Mouse (Mus musculus) brown adipose tissue, adult 24 weeks (tissue): ENCODE measurements around the gene Ablim1. TPM values are rescaled to one million over a fixed set of nuclear protein-coding genes. Genes with fewer than 3 reads are reported as not detected.

ENCODE experiments used
- H3K27ac ChIP-seq: fragments of 200-500 bp; replicated peaks from 2 replicates; pipeline ENCODE4 v1.5.1; 2012; ENCODE audit warnings: low read depth, mild to moderate bottlenecking, low read length
- H3K4me1 ChIP-seq: fragments of 200-500 bp; 2 replicates; pipeline ENCODE4 v1.6.1; 2012; ENCODE audit warnings: low read length, mixed read lengths; ENCODE audit not compliant: control insufficient read depth, insufficient read depth, insufficient read length
- H3K4me3 ChIP-seq: fragments of 200-500 bp; 2 replicates; pipeline ENCODE4 v1.5.1; 2012; ENCODE audit warnings: low read depth, mild to moderate bottlenecking, low read length, moderate library complexity; ENCODE audit not compliant: insufficient read depth
- polyA plus RNA-seq: library from polyadenylated mRNA; stranded (reverse); fragments of >200 nt; gene quantifications from 2 replicates; pipeline ENCODE4 v1.2.4, GENCODE M21; 2012; ENCODE audit not compliant: missing spikeins, insufficient read depth, insufficient read length

Ablim1 gene
- polyA plus RNA-seq, 1 experiment: 52.5 TPM

- peak overlapping the region; percentile 27 for H3K4me3 ChIP-seq
- H3K4me1 ChIP-seq: peaks cover 26% of the 10 kb centered on the region
- H3K27ac ChIP-seq: peak overlapping the region; percentile 74
These were observed 40.9 kb upstream of the Ablim1 start for GRCm38 (mm10) chr19:57355451-57356251.

DNA sequence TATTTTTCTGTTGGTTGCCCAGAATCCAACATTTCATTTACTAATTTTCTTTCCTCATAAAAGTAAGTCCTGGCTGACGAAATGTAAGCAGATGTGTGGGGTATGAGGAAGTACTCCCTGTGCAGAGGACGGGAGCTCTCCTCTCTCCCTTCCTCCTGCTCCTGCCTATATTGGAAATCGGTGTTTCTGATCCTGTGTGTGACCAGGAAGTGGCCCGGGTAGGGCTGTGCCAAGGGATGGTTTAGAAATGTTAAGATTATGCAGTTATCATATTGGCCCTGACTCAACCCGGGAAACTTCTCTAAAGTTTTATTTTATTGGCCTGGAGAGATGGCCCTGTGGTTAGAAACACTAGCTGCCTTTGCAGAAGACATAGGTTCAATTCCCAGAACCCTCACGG is 40.0 kb upstream of the Ablim1 start:
- Histone ChIP-seq H3K4me1 (peaks cover 24% of the 10 kb centered on the region), H3K27ac (peak overlapping the region; percentile 73), H3K4me3 (no peak overlapping the region)

DNA sequence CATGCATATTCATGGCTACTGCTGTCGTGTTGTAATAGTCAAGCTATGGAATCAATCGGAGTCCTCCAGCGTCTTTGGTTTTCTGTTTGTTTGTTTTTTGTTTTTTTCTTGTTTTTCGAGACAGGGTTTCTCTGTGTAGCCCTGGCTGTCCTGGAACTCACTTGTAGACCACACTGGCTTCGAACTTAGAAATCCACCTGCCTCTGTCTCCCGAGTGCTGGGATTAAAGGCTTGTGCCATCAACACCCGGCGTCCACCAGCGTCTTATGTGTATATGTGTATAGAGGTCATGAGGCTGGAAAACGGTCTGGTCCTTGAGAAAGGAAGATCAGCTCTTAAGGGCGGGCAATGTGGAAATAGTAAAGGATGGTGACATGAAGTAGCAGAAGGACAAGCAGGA is 39.3 kb upstream of the Ablim1 start:
- H3K4me1 ChIP-seq: peaks cover 23% of the 10 kb centered on the region
- H3K4me3 ChIP-seq: no peak overlapping the region
- H3K27ac ChIP-seq: no peak overlapping the region

GRCm38 (mm10) chr19:57353228-57353627 is 38.5 kb upstream of the Ablim1 start:
- peaks cover 23% of the 10 kb centered on the region for H3K4me1 ChIP-seq
- no peak overlapping the region for H3K4me3 ChIP-seq
- H3K27ac ChIP-seq: peak overlapping the region; percentile 6; the same call in 1 of the 2 replicates

DNA sequence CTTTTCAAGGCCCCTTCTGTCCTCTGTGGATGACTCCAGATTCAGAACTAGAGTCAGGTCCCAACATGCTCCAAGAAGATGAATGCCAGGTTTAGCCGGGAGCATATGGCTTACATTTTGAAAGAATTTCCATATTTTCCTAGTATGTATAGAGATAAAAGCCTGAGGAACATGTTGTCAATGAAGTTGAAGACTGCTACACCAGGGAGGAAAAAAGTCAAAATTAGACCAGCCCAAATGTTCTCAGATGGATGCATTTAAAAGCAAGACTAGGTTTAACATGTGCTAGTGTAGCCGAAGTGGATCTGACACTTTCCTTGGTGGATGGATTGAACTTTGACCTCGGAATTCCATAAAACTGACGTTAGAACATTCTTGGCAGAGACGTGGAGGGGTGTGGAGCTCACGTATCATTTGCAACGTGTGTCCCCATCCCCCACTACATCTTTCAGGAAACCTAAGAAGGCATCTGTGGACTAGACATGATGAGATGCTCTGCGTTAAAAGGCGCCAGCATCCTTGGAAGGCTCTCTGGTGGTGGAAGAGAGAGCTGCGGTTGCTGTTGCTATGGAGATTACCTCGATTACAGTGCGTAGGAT is 37.7 kb upstream of the Ablim1 start:
- H3K27ac ChIP-seq: no peak overlapping the region
- H3K4me1 ChIP-seq: peaks cover 23% of the 10 kb centered on the region
- H3K4me3 ChIP-seq: no peak overlapping the region

- Histone ChIP-seq H3K27ac (no peak overlapping the region), H3K4me3 (no peak overlapping the region), H3K4me1 (peaks cover 11% of the 10 kb centered on the region)
These were observed 34.4 kb upstream of the Ablim1 start for GRCm38 (mm10) chr19:57349096-57349495.

GRCm38 (mm10) chr19:57344678-57345077 is 30.0 kb upstream of the Ablim1 start:
- no peak overlapping the region for H3K4me3 ChIP-seq
- H3K4me1 ChIP-seq: peaks cover 3% of the 10 kb centered on the region; the same call in 1 of the 2 replicates
- no peak overlapping the region for H3K27ac ChIP-seq

- Histone ChIP-seq H3K4me1 (peaks cover 3% of the 10 kb centered on the region; the same call in 1 of the 2 replicates), H3K4me3 (no peak overlapping the region), H3K27ac (no peak overlapping the region)
These were observed 29.1 kb upstream of the Ablim1 start for GRCm38 (mm10) chr19:57343860-57344259.

DNA sequence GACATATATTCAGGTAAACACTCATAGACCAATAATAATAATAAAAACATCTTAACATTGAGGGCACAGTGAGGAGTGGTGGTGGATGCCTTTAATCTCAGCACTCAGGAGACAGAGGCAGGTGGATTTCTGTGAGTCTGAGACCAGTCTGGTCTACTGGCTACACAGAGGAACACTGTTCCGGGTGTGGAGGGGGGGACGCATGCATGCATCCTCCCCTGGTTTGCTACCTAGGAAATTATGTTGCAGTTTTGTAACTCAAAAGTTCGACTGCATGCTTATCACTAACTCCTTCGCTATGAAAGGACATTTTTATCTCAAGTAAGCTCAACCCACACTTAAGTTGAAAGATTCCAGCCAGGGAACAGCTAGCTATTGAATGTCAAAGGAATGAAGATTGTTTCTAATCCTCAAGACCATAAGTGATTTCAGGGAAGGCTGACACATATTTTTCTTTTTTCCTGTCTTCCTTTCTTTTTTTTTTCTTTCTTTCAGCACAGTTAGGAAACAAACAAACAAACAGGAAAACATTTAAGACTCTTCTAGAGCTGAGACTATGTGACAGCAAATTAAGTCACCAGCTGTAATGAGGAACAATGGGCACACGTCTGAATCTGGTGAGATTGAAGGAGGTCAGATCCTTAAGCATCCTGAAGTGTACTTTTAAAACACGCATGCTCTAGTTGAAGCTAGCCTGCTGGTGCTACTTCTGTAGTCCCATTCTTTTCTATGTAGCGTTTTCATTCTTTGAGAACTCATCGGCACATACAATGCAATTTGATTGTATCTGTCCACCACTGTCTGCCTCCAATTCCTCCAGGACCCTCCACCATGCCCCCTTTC is 26.4 kb upstream of the Ablim1 start:
- H3K27ac ChIP-seq: no peak overlapping the region

GRCm38 (mm10) chr19:57339281-57339864 is 24.7 kb upstream of the Ablim1 start:
- no peak overlapping the region for H3K27ac ChIP-seq
- H3K4me3 ChIP-seq: no peak overlapping the region
- peaks cover 3% of the 10 kb centered on the region; the same call in 1 of the 2 replicates for H3K4me1 ChIP-seq

More for the DNA sequence above, 26.4 kb upstream of the Ablim1 start:
- H3K4me3 ChIP-seq: no peak overlapping the region
- H3K4me1 ChIP-seq: peaks cover 3% of the 10 kb centered on the region; the same call in 1 of the 2 replicates

DNA sequence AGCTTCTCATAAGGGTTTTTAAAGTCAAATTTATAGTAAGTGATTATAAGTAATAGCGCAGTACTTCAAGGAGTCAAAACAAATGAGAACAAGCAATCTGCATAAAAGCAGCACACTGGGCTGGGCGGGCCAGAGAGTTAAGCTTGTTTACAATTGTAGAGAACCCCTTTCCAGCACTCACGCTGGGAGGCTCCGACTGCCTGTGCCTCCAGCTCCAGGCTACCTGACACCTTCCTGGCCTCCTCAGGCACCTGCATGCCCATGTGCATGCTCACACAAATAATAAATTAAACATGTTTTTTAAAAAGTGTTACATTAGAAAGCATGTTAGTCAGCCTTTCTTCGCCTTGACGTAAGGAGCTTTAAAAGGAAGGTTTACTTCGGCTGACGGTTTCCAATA is 20.4 kb upstream of the Ablim1 start:
- H3K4me3 ChIP-seq: no peak overlapping the region
- H3K4me1 ChIP-seq: no peaks in the 10 kb centered on the region
- no peak overlapping the region for H3K27ac ChIP-seq

- Histone ChIP-seq H3K4me3 (no peak overlapping the region), H3K27ac (no peak overlapping the region), H3K4me1 (no peaks in the 10 kb centered on the region)
These were observed 18.6 kb upstream of the Ablim1 start for GRCm38 (mm10) chr19:57333356-57333755.

DNA sequence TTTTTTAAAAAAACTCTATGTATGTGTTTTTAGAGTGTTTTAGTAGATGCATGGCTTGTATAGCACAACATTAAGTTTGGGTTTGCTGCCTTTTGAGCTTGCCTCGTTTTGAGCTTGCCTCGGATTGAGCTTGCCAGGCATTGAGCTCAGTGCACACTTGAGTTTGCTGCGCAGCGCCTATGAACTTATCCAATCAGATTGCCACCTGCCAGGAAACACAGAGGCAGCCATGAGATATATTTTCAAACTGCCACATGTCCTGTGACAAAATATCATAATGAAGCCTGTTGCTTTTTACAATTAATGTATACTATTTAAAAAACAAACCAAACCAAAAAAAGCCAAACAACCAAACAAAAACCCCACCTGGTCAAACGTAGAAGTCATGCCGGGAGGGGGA is 16.5 kb upstream of the Ablim1 start:
- no peaks in the 10 kb centered on the region for H3K4me1 ChIP-seq
- no peak overlapping the region for H3K4me3 ChIP-seq
- no peak overlapping the region for H3K27ac ChIP-seq

- no peaks in the 10 kb centered on the region for H3K4me1 ChIP-seq
- no peak overlapping the region for H3K4me3 ChIP-seq
- no peak overlapping the region for H3K27ac ChIP-seq
These were observed 15.6 kb upstream of the Ablim1 start for GRCm38 (mm10) chr19:57330309-57330708.

DNA sequence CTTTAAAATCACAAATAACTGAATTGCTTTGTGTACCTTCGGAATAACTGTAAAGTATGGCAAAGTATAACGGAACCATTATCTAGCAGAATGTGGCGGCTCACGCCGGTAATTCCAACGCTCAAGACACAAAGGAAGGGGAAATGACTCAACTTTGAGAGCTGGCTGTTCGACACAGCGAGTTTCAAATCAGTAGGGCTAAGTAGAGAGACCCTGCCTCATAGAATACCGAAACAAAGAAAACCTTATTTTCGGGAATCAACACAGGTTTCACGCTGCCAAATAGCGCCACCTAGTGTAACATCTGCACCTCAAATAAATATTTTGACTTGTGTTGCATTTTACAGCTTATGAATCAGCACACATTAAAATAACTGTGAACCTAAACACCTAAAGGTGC is 14.1 kb upstream of the Ablim1 start:
- Histone ChIP-seq H3K4me1 (peaks cover 4% of the 10 kb centered on the region; the same call in 1 of the 2 replicates), H3K4me3 (peak overlapping the region; percentile 32; the same call in 1 of the 2 replicates), H3K27ac (no peak overlapping the region)
